Mouse (Mus musculus) embryo, embryonic 10.5 days (tissue): ENCODE measurements at regions not wholly inside any gene's neighbourhood (a gene's known extent, or its start where the extent isn't known, plus 50 kb on each side); places are given as distances from the start of the nearest gene placed in this dataset.

Experiments
- DNase-seq: peaks from one replicate; pipeline ENCODE4 v3.0.0-alpha.2; 2015; ENCODE audit warnings: low spot score

GRCm38 (mm10) chr1:33271437-33272145 is 398.0 kb downstream of the Prim2 start:
- DNase-seq: peak; percentile 25

DNA sequence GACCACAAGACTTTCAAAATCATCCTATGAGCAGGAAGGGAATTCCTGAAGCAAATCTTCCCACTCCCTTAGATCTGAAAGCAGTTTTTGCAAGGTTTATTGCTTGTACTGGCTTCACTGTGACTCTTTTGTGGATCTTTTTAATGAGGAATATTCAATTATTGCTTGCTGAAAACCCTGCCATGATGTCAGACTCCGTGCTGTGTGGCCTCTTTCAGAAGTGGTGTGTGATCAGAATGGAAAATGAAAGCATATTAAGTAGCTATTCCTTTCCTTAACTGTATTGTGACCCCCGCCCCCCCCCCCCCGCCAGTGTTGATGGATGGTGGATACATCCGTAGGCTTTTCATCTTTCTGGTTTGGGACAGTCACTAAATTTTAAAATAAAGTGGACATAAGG is 400.4 kb downstream of the Prim2 start:
- DNase-seq: no peak

DNA sequence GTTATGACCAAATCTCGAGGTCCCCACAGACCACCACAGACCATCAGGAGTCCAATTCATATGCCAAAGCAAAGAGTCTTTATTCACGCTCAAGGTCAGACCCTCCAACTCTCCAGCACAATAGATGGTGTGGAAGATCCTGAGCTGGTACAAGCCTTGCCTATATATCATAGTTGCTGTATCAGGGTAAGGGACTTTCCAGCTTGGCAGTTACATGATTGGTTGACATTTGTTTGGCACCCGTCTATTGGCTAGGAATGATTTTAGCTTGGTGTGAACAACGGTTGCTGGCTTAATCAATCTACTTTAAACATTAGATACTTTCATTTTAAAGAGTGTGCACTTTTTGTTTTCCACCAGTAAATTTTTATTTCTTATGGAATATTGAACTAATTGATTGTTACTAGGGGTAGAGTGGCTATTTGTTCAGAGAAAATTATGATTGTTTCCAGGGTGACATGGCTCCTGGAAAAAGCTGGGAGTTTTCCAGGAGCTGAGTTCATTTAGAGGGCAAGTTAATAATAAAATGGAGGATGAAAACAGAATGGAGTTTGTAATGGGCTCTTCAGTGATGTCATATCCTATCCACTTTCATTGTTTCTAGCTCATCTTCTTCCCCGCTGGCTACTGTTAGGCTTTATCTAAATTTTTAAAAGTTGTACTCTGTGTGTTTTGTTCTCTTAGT is 403.7 kb downstream of the Prim2 start:
- DNase-seq: no peak

- DNase-seq: no peak
Measured at GRCm38 (mm10) chr1:33249474-33249873, 420.1 kb downstream of the Prim2 start.

- DNase-seq: no peak
Measured at GRCm38 (mm10) chr1:33247076-33247475, 422.5 kb downstream of the Prim2 start.

GRCm38 (mm10) chr1:33245186-33245585 is 424.4 kb downstream of the Prim2 start:
- peak; percentile 7 for DNase-seq

DNA sequence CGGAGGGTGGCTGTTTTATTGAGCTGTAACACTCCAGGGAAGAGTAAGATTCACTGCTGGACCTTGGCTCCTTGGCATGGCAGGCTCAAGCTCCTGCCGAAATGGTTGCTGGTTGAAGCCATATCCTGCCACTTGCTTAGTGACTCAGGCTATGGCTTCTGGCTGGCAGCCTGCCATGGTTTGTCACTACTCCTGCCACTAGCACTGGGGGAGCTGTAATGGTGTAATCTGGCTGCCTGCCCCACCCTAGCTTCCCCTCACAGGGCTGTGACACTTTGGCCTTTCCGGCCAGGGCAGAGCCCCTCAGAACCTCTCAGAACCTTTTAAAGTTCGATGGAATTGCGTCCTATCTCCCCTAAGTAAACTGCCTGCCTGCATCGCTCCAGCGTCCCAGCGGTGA is 424.9 kb downstream of the Prim2 start:
- no peak for DNase-seq

DNA sequence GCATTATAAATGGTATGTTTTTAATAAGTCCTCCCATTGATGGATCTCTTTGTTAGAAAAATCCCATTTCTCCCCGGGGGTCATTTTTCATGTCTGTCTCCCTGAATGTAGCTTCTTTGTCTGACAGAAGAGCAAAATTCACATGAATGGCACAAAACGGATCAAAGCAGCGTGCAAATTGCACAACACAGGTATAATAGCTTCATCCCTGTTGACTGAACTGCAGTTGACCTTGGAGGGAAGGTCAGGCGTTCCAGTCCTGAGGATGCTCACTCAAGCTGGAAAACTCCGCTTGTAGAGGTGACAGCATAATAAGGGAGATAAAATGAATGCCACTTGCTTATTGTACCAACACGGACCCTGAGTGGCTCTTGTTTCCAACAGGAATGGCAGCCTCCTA is 446.6 kb downstream of the Prim2 start:
- DNase-seq: peak; percentile 7

DNA sequence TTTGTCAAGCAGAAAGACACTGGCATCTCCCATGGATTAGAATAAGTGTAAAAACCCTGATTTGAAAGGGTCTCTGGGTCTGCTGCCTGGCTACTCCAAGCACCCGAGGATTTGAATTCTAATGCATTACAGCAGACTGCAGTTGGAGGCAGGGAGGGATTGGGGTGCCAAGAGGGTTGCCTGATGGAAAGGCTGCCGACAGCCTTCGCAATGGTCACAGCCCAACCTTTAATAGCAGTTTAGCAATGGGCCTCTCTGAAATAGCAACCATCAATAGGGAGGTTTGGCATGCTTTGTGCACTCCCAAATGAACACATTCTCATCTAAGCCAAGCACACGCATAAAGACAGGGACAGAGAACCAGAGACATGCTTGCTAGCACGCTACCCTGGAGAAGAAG is 454.8 kb downstream of the Prim2 start:
- DNase-seq: no peak

DNA sequence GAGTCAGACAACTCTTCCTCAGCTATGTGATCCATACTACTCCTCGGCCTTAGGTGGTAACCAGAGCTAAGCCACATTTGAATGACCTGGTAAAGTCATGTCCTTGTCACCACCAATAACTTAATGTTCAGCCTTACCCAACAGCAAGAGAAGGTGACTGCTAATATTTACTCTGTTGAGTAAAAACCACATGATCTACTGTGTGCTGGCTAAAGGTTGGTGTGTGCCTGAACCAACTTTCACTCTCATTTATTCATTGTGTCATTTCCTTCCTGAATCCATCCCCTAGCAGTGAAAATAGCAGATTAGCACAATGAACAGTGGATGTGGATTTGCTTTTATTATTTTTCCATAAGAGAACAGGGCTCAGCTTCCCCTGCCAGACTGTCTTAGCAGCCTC is 455.2 kb downstream of the Prim2 start:
- DNase-seq: no peak

DNA sequence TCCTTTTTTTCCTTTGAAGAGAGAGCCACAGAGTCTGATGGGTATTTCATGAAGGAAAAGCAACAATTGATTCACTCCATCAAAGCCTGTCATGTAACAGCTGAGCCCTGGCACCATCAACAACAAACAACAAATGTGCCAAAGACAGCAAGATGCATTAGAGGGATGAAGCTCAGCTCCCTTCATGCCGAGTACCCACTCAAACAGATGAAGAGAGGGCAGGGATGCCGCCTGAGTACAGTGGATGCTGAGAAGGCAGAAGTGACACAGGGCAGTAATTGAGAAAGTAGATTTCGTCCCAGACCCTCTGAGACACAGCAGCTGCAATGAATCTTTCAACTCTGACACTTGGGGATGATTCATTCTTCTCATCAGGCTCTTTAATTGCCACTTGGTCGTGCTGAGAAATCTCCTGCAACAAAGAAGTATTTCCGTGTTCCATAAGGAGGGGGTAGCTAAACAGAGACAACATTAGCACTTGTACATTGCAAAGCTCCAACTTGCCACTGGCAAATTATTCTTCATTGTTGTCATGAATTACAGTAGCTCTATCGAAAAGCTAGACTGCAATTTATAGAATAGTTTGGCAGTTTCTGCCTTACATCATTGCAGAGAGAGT is 467.9 kb downstream of the Prim2 start:
- DNase-seq: peak; percentile 34

DNA sequence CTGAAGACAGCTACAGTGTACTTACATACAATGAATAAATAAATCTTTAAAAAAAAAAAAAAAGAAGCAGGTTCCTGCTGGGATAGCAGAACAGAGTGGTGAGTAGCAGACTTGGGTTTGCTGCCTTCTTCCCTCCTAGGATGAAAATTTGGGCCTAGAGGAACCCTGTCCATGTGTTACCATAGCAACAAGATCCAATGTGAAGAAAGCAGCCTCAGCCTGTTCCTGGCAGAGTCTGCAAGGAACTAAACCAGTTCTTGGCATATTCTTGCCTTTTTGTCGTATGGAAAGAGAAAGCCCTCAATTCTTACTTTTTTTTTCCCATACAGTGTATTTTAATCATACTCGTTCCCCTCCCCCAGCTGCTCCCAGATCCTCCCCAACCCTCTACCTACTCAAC is 474.5 kb downstream of the Prim2 start:
- no peak for DNase-seq

GRCm38 (mm10) chr1:33174646-33175435 is 494.8 kb downstream of the Prim2 start:
- DNase-seq: no peak

- DNase-seq: no peak
Measured at GRCm38 (mm10) chr1:33136991-33137390, 532.6 kb downstream of the Prim2 start.

GRCm38 (mm10) chr1:33130351-33130750 is 539.2 kb downstream of the Prim2 start:
- no peak for DNase-seq

GRCm38 (mm10) chr1:33125062-33125461 is 544.5 kb downstream of the Prim2 start:
- no peak for DNase-seq

GRCm38 (mm10) chr1:33106286-33106685 is 559.2 kb upstream of the Gm5415 start:
- no peak for DNase-seq

DNA sequence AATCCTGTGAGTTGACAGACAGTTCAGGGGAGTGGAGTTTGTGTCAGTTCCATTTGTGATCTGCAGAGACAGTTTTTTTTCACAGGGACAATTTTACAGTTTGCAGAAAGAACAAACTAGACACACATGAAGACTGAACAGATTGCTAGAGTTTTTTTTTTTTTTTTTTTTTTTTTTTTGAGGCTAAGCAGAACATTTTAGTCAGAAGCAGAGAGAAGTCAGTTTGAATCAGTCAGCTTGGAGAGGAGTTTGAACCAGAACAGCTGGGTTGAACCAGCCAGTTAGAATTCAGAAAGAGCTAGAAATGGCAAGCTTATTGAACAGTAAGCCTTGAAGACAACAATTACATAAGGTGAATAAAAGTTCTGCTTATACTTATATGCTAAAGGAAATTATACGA is 557.2 kb upstream of the Gm5415 start:
- DNase-seq: no peak

- no peak for DNase-seq
Measured at GRCm38 (mm10) chr1:33098062-33098461, 551.0 kb upstream of the Gm5415 start.

DNA sequence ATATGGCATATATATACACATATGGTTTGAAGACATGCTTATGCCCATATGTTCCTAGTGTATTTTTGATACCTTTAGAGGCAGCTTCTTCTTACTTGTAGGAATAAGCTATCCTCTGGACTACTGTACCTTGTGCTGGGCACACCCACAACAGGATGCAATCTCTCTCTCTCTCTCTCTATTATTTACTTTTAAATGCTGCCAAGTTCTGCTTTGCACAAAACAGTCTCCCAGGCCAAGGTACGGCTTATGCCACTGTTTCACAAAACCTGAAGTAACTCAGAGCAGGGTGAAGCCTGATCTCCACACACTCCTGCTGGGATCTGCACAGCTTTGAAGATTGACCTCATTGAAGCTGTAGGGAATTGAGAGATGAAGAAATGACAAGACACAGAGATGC is 549.8 kb upstream of the Gm5415 start:
- DNase-seq: no peak

DNA sequence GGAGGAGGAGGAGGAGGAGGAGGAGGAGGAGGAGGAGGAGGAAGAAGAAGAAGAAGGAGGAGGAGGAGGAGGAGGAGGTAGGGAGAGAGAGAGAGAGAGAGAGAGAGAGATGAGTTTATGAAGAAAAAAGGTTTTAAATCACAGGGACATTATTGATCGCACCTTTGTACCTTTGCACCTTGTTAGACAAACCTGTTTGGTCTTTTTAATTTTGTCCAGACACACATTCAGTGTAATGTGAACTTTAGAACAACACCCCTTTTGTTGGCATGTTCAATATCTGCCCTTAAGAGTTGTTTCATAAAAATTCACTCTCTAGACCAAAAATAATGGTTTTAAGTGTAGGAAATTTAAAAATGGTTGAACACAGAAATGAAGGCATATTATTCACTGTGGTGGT is 527.5 kb upstream of the Gm5415 start:
- no peak for DNase-seq

GRCm38 (mm10) chr1:33058010-33058409 is 510.9 kb upstream of the Gm5415 start:
- DNase-seq: no peak

DNA sequence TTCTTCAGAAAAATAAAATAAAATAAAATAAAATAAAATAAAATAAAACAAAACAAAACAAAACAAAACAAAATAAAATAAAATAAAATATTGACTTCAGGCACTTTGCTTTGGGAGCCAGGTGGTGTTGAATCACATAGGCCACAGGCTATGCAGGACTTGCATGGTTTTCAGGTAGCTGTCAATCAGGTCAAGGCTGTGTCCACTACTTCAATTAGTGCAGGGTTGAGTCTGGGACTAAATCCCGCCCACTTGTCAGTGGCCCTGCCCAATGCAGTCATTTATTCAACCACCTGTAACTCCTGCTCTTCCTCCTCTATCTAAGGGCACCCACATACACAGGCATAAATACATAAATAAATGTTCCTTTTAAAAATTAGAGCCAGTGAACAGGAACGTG is 497.3 kb upstream of the Gm5415 start:
- DNase-seq: no peak
